Mouse (Mus musculus) urinary bladder, postnatal 25 days (tissue): ENCODE results near the gene Slc4a2.
A peak's percentile ranks its signal among the peaks of the same experiment; 100 is the strongest.
"Not testable (repeated sequence)": the region's sequence is repeated elsewhere in the genome, so short reads cannot be mapped to it uniquely, and the experiment has no call there.

ENCODE experiments used
- DNase-seq: peaks from one replicate; pipeline ENCODE4 v3.0.0; 2022; ENCODE audit warnings: low spot score

The Slc4a2 gene

DNA sequence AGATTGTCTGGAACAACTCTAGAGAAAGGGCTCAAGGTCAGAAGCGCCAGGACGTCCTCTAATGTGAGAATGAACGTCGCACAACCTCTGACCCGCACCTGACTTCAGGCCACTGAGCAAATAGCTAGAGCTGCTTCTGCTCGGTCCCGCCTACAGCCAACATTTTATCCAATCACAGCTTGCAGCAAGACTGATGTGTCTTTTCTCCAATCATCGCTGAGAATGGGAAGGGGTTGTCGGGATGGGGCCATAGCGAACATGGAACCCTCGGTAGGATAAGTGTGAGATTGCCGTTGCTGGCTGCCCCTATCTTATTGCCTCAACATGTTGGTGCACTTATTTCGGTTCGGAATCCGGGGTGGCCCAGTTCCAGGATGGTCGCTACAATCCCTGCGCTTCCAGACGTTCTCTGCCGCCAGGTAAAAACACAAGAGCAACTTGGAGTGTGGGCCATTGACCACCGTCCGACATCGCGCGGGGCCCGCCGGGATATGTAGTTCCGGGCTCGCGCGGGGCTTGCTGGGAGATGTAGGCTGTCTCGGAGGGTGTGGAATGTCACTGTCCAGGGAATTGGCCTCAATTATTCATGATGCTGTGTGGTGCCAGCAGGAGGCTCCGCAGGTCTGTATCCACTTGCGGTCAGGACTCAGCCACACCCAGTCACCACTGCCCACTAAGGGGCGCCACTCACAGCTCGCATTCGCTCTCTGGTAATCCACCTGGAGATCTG, 29.3 kb upstream of the Slc4a2 start:
- peak; percentile 89 for DNase-seq

DNA sequence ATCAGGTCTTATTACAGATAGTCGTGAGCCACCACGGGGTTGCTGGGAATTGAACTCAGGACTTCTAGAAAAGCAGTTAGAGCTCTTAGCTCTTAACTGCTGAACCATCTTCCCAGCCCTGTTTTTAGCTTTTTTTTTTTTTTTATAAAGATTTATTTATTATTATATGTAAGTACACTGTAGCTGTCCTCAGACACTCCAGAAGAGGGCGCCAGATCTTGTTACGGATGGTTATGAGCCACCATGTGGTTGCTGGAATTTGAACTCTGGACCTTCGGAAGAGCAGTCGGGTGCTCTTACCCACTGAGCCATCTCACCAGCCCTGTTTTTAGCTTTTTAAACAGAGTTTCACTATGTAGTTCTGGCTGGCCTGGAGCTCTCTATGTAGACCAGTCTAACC, 27.4 kb upstream of the Slc4a2 start:
- not testable (repeated sequence) for DNase-seq

DNA sequence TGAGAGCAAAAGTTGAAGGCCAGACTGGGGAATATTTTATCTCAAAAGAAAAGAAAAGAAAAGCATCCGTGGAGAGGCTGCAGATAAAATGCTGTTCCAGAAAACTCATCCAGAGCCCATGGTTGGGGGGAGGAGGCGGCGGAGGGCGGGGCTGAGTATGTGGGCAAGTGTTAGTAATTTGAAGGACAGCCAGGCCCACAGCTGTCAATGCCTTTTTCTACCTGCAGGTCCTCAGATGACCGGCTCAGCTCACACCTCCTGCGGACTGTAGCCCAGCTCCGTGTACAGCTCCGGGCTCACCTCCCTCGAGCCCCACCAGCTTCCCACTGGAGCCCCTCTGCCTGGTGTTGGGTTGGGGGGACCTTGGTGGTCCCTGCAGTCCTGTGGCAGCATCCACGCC, 24.0 kb upstream of the Slc4a2 start:
- DNase-seq = no peak

DNA sequence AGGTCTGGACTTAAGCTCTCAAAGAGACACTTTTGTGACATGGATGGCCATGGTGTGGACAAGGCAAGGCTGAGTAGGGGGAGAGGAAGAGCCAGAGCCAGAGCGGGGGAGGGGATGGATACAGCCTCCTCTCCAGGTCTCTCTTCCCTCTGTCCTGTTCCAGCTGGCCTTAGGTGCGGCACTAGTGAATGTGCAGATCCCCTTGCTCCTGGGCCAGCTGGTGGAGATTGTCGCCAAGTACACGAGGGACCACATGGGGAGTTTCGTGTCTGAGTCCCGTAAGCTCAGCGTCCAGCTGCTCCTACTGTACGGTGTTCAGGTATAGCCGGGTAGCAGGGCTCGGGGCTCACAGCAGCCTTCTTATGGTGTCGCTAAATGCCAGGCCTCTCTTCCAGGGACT, 23.3 kb upstream of the Slc4a2 start:
- DNase-seq = no peak

DNA sequence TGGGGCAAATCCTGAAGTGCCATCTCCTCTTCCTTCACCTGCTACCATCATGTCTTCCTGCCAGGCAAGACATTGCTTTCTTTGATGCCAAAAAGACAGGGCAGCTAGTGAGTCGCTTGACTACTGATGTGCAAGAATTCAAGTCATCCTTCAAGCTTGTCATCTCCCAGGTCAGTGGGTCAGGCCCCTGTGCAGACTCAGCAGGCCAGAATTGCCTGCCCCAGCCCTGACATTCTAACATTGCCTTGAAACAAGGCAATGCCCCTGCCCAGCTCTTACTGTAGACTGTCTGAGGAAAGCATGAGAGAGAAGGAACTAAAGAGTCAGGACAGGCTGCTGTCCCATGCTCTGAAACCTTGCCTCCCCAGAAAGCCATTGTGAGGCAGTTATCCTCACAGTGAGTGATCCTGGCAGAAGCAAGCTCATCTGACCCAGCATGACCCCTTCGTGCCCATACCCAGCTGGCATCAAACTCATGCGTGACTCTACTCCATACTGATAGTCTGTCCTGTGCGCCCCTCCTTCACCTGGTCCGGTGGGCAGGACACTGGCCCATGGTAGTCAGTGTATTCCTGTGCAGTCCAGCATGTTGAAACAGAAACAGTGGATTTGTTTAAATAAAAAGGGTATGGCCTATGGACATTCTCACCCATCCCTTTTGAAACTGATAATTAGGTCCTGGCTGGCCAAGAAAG, 22.6 kb upstream of the Slc4a2 start:
- DNase-seq = no peak

DNA sequence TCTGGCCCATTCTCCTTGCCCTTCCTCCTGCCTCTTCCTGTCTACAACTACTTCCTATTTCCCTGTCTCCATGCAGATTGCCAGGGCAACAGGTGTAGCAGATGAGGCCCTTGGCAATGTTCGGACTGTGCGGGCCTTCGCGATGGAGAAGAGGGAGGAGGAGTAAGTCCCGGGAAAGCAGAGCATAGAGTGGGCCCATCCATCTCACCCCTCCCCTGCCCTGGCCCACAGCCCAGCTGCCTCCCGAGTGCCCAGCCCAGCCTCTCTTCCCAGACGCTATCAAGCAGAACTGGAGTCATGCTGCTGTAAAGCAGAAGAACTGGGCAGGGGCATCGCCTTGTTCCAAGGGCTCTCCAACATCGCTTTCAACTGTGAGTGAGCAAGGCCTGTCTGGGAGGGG, 21.7 kb upstream of the Slc4a2 start:
- no peak for DNase-seq

DNA sequence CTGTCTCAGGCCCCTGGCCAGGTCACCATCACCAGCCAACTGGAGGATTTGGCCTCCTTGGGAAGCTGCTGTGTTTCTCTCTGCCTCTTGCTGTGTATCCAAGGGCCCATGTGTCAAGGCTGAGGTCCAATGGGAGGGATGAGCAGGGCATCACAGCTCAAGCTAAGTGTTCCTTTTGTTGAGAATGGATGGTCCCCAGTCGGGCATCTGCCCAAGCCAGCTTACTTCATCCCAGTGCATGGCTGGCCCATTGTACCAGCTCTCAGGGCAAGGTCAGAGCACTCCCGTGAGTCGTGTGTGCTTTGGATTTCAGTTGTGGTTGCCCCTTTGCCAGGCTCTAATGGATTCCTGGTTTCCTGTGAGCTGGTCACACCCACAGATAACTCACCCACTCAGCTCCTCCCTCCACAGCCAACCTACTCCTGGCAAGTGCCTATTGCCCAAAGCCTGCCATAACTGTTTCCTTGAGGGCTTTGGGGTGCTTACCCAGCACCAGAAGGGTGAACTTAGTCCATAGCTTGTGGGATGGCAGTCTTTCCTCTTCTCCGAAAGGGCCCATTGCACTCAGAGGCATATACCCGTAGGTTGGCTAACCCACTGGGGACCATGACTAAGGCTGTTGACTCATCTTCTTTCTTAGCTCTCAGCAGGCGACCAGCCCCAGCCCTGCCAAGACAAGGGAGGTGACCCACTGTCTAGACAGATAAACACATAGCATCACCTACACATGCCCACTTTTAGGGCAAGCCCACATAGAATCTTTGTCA, 18.9 kb upstream of the Slc4a2 start:
- no peak for DNase-seq

DNA sequence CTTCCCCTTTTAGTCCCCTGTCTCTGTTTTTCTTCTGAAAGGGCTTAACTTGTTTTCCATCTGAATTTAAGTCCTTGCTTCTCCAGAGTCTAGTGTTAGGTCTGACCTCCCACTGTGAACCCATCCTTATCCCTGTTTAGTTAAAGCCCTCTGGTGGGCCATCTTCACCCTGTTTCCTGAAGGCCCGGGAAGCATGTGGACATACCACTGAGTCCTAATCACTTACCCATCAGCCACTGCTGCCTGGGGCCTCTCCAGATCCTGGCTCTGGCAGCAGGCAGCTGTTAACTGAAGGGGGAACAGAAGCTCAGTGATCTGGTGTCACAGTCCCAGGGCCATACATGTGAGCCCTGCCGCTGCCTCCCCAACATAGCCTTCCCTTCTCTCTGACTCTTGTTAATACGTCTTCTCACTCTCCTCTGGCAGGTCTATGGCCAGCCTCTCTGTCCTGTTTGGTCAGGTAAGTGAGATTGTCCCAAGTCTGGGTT, 18.2 kb upstream of the Slc4a2 start:
- DNase-seq = no peak

DNA sequence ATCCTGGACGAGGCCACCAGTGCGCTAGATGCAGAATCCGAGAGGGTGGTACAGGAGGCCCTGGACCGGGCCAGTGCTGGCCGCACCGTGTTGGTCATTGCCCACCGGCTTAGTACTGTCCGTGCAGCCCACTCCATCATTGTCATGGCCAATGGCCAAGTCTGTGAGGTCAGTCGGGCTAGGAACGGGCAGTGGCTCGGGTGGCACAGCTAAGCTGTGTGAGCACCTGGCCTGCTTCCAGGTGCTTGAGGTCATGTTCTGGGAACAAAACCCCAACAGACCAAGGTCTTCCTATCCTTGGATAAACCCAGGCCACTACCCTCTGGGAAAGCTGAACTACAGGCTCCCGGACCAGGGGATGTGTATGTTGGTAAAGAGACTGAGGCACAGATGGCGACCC, 15.0 kb upstream of the Slc4a2 start:
- no peak for DNase-seq

DNA sequence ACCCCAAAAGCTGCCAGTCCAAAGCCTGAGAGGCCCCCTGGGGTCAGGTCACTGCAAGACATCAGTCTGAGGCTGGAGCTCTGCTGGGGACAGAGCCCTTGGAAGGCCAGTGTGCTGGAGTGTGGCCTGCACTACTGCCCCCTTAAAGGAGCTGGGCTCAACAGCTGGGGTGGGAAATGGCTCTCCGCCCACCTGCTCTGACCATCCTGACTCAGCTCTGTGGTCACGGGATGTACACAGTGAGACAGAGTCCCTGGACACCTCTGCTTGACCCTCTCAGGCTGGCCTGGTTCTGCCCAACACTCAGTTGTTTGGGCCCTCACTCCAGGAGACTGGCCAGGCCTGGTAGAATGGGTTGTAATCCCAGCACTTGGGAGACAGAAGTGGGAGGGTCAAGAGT, 14.2 kb upstream of the Slc4a2 start:
- DNase-seq = no peak

DNA sequence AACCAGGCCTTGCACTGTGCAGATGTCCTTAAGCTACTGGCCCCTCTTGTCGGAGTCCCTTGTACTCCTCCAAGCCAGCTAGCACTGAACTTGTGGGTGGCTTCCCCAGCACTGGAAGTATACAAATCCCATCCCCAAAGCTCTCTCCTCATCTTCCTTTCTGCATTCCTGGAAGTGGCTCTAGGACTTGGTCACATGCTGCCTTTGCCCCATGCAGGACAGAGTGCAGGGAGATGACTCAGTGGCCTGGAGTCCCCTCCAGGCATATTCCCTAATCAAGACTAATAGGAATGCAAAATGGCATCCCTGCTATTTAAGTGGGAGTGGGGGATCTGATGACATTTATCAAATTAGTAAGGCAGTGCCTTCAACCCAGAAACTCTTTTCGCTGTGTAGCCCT, 11.6 kb upstream of the Slc4a2 start:
- no peak for DNase-seq

DNA sequence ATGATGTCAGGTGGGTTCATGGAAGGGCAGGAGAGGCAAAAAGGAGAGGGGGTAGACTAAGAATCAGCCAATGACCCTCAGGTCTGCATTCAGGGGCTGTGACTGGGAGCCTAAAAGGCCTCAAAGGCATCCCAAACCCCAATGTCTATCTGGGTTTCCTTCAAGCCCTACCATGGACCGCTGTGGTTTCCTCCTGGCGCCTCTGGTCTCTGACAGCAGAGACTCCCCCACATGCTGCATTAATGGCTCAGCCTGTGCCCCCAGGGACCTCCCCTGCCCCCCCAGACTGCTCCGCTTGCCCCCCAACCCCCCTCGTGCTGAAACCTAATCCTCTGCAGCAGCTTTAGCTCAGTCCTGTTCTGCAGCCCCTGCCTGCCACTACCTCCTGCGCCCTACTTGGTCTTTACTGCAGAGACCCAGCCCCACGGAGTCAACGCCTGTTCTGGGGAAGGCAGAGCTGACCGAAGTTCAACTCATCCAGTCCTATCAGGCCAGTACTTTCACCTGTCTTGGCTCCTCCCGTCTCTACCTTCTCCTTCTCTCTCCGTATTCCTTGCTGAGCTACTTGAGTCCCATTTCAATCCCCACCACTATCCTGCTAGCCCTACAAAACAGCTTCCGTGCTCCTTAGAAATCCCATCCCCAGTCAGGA, 10.5 kb upstream of the Slc4a2 start, which contains the start of gene Asic3:
TSS of gene Asic3 (plus strand) at position 351 of the 652 bp plus-strand sequence.
- no peak for DNase-seq

DNA sequence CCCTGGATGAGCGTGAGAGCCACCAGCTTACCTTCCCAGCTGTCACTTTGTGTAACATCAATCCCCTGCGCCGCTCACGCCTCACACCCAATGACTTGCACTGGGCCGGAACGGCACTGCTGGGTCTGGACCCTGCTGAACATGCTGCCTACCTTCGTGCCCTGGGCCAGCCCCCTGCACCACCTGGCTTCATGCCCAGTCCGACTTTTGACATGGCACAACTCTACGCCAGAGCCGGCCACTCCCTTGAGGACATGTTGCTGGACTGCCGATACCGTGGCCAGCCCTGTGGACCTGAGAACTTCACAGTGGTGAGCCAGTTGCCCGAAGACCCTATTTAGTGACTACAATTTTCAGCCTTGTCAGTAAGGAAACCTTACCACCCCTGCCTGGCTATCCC, 9.7 kb upstream of the Slc4a2 start:
- DNase-seq = no peak

DNA sequence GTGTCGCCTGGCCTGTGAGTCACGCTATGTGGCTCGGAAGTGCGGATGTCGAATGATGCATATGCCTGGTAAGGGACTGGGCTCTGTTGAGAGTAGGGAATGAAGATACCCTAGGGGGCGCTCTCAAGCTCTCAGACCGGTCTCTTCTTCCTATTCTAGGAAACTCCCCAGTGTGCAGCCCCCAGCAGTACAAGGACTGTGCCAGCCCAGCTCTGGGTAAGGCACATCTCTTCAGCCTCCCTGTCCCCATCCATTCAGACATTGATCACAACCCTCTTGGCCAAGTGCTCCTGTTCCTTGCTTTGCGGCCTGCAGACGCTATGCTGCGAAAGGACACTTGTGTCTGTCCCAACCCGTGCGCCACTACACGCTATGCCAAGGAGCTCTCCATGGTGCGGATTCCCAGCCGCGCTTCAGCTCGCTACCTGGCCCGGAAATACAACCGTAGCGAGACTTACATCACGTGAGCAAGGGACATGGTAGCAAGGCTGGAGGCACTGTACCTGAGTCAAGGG, 7.4 kb upstream of the Slc4a2 start:
- peak; percentile 55 for DNase-seq

DNA sequence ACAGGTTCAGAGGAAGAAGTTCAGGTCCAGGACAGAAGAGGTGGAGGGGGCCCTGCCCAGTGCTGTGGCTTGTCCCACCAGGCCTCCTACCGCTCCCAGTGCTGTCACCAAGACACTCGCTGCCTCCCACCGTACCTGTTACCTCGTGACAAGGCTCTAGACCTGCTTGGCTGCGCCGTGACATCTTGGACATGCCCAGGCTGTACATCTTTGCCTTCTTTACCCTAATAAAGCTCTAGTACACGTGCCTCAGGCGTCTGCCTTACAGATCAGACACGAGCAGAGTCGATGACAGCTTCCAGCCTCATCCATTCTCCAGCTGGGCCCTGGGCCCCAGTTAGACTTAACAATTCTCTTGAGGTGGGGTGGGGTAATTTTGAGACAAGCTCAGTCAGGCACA, 6.0 kb upstream of the Slc4a2 start:
- no peak for DNase-seq

DNA sequence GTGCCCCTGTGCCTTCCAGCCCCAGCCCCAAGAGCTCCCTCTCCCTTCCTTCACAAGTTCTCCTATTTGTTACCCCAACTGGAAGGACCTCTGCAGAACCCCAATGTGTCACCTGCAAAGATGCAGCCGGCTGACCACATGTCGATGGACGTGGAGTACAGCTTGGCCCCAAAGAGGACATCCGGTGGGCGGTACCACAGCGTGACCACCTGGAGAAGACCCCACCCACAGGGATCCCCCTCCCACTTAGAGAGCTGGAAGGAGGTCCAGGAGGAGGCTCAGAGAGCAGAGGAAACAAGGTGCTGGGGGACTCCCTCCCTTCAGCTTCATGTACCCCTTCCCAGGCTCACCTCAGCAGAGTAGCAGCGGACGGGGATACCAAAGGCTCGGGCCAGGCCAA, 3.3 kb upstream of the Slc4a2 start:
- DNase-seq = no peak

DNA sequence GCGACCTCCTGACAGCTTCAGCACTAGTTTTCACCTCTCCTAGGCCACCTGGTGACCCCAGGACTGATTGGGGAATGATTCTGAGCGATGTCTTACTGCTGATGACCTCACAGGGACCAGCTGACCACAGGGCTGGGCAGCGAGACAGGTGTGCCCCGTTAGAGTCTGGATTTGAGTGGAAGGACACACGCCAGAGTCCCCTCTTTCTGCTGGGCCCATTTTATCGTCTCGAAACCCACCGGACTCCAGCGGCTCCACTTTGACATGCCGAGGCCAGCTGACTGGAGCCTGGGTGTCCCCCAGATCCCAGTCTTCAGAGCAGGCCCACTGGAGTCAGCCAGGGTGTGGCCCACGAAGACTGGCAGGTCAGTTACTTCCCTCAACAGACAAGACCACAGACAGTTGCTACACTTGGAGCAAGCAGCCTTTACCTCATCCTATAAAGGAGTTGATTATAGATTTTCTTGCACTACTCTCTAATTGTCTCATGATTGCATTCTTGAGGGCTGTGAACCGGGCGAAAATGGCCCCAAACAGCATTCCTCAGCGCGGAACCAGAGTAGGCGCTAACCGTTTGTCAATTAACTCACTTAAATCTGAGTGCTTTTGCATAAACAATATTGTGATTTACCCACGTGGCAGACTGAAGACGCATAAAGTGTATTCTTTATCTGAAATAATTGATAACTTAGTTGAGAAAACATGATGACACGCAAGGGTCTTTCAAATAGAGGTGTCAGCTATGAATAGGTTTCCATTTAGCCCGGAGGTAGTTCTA, 556 bp downstream of the Slc4a2 start:
- peak; percentile 40 for DNase-seq

DNA sequence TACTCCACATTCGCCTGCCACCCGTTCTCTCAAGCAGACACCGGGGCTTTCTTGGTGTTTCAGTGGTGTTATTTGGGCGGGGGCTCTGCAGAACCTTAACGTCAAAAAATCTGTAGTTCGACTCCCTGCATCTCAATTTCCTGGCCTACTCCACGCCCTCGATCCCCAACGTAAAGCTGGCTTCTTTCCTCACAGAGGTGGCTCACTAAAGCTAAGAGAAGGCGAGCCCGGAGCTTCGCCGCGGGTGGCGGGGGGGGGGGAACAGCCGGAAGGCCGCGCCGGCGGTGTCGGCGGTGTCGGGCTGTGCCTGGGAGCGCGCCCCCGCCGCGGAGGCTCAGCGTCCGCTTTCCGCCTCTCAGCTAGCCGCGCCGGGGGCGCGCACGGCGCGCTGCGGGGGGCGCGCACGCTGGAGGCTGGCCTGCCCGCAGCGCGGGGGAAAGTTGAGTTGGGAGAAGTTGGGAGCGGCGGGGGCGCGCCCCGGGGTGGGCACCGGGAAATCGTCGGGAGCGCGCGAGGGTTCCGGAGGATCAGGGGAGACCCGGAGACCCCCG, 1.3 kb downstream of the Slc4a2 start:
- DNase-seq = peak; percentile 72

DNA sequence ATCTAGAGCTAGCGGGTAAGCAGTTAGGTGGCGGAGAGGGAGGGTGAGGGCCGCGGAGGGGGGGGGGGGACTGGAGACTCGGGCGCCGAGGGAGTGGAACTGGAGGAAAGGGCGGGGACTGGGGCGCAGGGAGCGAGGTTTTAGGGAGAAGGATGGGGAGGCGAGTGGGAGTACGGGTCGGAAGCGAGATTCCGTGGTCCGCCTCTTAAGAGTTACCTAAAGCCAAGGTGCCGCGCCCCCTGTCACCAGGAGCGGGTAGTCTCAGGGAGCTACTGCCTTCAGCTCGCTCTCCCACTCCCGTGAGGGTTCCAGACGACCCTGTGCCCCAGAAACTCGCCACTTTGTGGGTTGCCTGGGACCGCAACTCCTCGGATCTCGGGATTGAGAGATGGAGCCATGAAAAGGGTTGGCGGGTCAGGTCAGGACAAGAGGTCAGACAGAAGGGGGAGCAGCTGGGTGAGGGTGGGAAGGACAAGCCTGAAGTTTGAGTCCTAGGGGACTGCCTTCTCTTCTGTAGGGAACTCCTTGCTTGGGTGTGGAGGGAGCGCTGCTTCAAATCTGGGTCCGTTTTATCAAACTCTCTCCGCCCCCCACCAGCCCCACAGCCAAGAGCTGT, 1.9 kb downstream of the Slc4a2 start:
- peak; percentile 47 for DNase-seq

DNA sequence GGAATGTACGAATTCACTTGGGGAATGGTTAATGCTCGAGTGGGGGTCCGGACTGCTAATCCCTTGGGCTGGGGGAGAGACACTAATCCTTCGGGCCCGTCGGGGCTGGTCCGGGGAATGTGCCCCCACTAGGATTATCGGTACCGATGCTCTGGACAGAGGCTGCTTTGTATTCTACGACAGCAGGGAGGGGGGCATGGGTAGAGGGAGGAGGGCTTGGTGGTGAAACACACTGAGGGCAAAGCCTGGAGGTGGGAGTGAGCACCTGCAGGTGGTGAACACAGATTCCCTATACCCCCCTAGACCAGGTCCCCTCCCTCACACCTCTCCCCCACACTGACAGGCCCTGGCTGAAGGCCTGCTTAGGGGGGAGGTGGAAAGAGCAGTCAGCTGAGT, 2.4 kb downstream of the Slc4a2 start:
- no peak for DNase-seq
